Mouse (Mus musculus) C3H10T1/2 (cell line): ENCODE results near the gene Mtnr1a. TPM values are rescaled to one million over a fixed set of nuclear protein-coding genes. Genes with fewer than 3 reads are reported as not detected.

Experiments
- polyA plus RNA-seq, 2 experiments: library from polyadenylated mRNA; unstranded; fragments of >200 nt; fragmentation: generic; extraction: Trizol; gene quantifications; one replicate each; pipeline ENCODE4 v1.2.1; 2012; ENCODE audit warnings: missing spikeins in 2 of 2

The Mtnr1a gene
- not detected for polyA plus RNA-seq

DNA sequence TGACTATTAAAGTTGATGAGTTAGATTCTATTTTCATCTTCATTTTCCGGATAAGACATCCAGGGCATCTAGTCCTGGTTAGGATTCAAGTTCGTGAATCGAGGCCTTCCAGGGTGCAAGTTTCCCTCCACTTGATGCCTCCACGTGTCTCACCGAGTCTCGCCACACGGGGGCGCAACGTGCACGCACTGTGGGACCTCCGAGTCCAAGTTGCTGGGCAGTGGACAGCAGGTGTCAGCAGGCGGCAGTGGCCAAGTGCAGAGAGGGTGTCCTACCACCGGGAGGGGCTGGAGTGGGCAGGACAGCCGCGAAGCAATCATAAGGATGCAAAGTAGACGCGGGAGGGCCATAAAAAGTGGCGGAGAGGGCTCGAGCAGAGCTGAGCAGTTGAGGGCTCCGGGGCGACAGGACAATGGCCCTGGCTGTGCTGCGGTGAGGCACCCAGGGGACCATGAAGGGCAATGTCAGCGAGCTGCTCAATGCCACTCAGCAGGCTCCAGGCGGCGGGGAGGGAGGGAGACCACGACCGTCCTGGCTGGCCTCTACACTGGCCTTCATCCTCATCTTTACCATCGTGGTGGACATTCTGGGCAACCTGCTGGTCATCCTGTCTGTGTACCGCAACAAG is at the start of gene Mtnr1a:
Mtnr1a (plus strand) TSS at position 379 of the 628 bp plus-strand sequence.

Other genes with a start within 250 kb of the Mtnr1a start
- 10 to 100 TPM in 1 of 2 experiments, 1 to 10 TPM in 1; 1.2 to 16.6 TPM for gene Fat1, start 133.7 kb upstream of the Mtnr1a start, polyA plus RNA-seq
- not detected for gene F11, start 192.9 kb downstream of the Mtnr1a start, polyA plus RNA-seq
- gene Klkb1, start 225.7 kb downstream of the Mtnr1a start, polyA plus RNA-seq, result not detected
- not detected for gene Gm45753, start 239.3 kb downstream of the Mtnr1a start, polyA plus RNA-seq